Mouse (Mus musculus): ENCODE measurements around the gene Fam3b.

GRCm38 (mm10) chr16:97430091-97430490, 84.5 kb downstream of the Fam3b start:
- TF ChIP-seq MYOG (IDR thresholded peaks at IDR 0.05; ENCODE audit: control insufficient read depth in 1 of 3, insufficient read depth in 1 of 3, insufficient read length in 2 of 3, low read depth in 2 of 3) = no peak
- TF ChIP-seq POLR2A (IDR thresholded peaks at IDR 0.05; ENCODE audit: insufficient read length, low read depth) = no peak
- TF ChIP-seq USF1 (IDR thresholded peaks at IDR 0.05; ENCODE audit: low read depth) = no peak
- TF ChIP-seq MAX (IDR thresholded peaks at IDR 0.05; ENCODE audit: low read depth) = no peak
- no peak for TF ChIP-seq POLR2AphosphoS2 (IDR thresholded peaks at IDR 0.05; ENCODE audit: insufficient read length, low read depth)
- TF ChIP-seq MYOD1 (IDR thresholded peaks at IDR 0.05; ENCODE audit: control insufficient read depth in 1 of 3, insufficient read length in 2 of 3, low read depth in 2 of 3) = no peak
- TF ChIP-seq TCF12 (IDR thresholded peaks at IDR 0.05; ENCODE audit: insufficient read depth, poor library complexity, severe bottlenecking) = no peak

Data from myocyte (in vitro differentiated cells).